Mouse (Mus musculus) limb, embryonic 14.5 days (tissue): Measurements from ENCODE around the gene Tbc1d15. TPM values are rescaled to one million over a fixed set of nuclear protein-coding genes. Genes with fewer than 3 reads are reported as not detected.

Experiments
- ATAC-seq: fragments of 200-750 bp; cut with Nextera tagmentation; 2 replicates; pipeline ENCODE4 v1.8.0; 2017; ENCODE audit warnings: low read depth, moderate number of reproducible peaks, moderate TSS enrichment; ENCODE audit not compliant: low FRiP score
- DNase-seq: peaks from one replicate; pipeline ENCODE4 v3.0.0-alpha.2; 2015; ENCODE audit warnings: low spot score
- H3K27ac ChIP-seq: fragments of 300-500 bp; sonication (generic); replicated peaks from 2 replicates; pipeline ENCODE4 v1.5.1; 2014; ENCODE audit warnings: low read depth, mild to moderate bottlenecking, low read length, moderate library complexity, mixed read lengths
- H3K27me3 ChIP-seq: fragments of 300-500 bp; sonication (generic); 2 replicates; pipeline ENCODE4 v1.6.1; 2014; ENCODE audit warnings: low read length, mixed read lengths; ENCODE audit not compliant: control insufficient read depth, insufficient read depth
- H3K36me3 ChIP-seq: fragments of 300-500 bp; sonication (generic); 2 replicates; pipeline ENCODE4 v1.6.1; 2014; ENCODE audit warnings: mild to moderate bottlenecking, low read length, moderate library complexity, mixed read lengths; ENCODE audit not compliant: control insufficient read depth, insufficient read depth
- H3K4me1 ChIP-seq: fragments of 300-500 bp; sonication (generic); 2 replicates; pipeline ENCODE4 v1.6.1; 2014; ENCODE audit warnings: antibody characterized with exemption, low read length, mixed read lengths; ENCODE audit not compliant: control insufficient read depth, insufficient read depth
- H3K4me2 ChIP-seq: fragments of 300-500 bp; sonication (generic); replicated peaks from 2 replicates; pipeline ENCODE4 v1.6.1; 2014; ENCODE audit warnings: low read depth, mild to moderate bottlenecking, low read length, moderate library complexity; ENCODE audit not compliant: severe bottlenecking
- H3K4me3 ChIP-seq: fragments of 300-500 bp; sonication (generic); replicated peaks from 2 replicates; pipeline ENCODE4 v1.5.1; 2014; ENCODE audit warnings: low read length
- H3K9ac ChIP-seq: fragments of 300-500 bp; sonication (generic); 2 replicates; pipeline ENCODE4 v1.6.1; 2014; ENCODE audit warnings: mild to moderate bottlenecking, low read depth, low read length, moderate library complexity; ENCODE audit not compliant: severe bottlenecking
- H3K9me3 ChIP-seq: fragments of 300-500 bp; sonication (generic); 2 replicates; pipeline ENCODE4 v1.6.1; 2016; ENCODE audit warnings: low read length; ENCODE audit not compliant: control insufficient read depth
- POLR2A ChIP-seq: fragments of 200-500 bp; IDR thresholded peaks from 2 replicates; pipeline ENCODE4 v1.8.0; 2012; ENCODE audit warnings: inconsistent platforms, mild to moderate bottlenecking, moderate library complexity, borderline replicate concordance; ENCODE audit not compliant: insufficient read depth, insufficient read length; ENCODE audit errors: extremely low read depth
- WGBS: fragments of 180-500 bp; shearing (Covaris S2); extraction: QIAGEN DNeasy Blood & Tissue Kit; methylation state at CpG from one replicate; pipeline ENCODE4 v1.1.7; 2014; 5-methylcytosine and 5-hydroxymethylcytosine counted together
- polyA plus RNA-seq, 2 experiments: library from polyadenylated mRNA; depleted of rRNA in 1 of 2; stranded (reverse) in 1 of 2; unstranded in 1 of 2; fragments of >200 nt; fragmentation: Nextera tagmentation in 1 of 2; extraction: Ambion mirVana in 1 of 2; gene quantifications; 2 replicates each; pipeline versions ENCODE4 v1.2.1 to v1.2.3; 2012 to 2014

Tbc1d15 gene
- polyA plus RNA-seq, 2 experiments, result 36.4 to 67.4 TPM

GRCm38 (mm10) chr10:115245488-115245887 is 5.8 kb downstream of the Tbc1d15 start:
- TF ChIP-seq POLR2A, result no peak
- Histone ChIP-seq H3K9me3 (no peaks in the 10 kb centered on the region), H3K4me2 (no peak overlapping the region), H3K27ac (no peak overlapping the region), H3K4me3 (no peak overlapping the region), H3K9ac (no peak overlapping the region), H3K4me1 (peaks cover 18% of the 10 kb centered on the region), H3K36me3 (no peaks in the 10 kb centered on the region; the same call in 1 of the 2 replicates), H3K27me3 (no peaks in the 10 kb centered on the region)
- WGBS, result 88% methylated on average over 2 of the region's 2 CpGs
- ATAC-seq, result no peak
- no peak for DNase-seq

DNA sequence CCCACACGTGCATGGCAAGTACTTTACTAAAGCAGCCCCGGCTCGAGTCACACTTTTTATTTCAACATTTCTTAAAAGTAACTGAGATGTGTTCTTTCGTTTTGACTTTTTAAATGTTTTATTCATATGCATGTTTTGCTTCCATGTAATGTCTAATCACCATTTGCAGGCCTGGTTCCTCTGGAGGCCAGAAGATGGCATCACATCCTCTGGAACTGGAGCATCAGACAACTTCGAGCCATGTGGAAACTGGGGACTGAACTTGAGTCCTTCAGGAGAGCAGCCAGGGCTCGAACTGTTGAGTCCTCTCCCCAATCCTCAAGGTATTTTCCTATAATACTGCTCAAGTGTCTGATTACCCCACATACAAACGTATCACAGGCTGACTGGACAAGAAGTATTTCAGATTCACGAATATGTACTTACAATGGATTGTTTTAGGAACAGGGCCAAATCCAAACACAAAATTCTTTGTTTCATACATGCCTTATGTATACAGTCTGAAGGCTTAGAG is 10.1 kb downstream of the Tbc1d15 start:
- no peaks in the 10 kb centered on the region for H3K27me3 ChIP-seq
- TF ChIP-seq POLR2A, result no peak
- no peak for DNase-seq
- H3K36me3 ChIP-seq, result peaks cover 26% of the 10 kb centered on the region
- H3K4me2 ChIP-seq, result no peak overlapping the region
- ATAC-seq, result no peak
- H3K9me3 ChIP-seq, result no peaks in the 10 kb centered on the region
- H3K4me3 ChIP-seq, result no peak overlapping the region
- H3K9ac ChIP-seq, result no peak overlapping the region
- H3K27ac ChIP-seq, result no peak overlapping the region
- WGBS, result 76% methylated on average over 8 of the region's 8 CpGs
- H3K4me1 ChIP-seq, result peaks cover 8% of the 10 kb centered on the region; the same call in 1 of the 2 replicates

- Histone ChIP-seq H3K4me3 (no peak overlapping the region), H3K9me3 (no peaks in the 10 kb centered on the region), H3K27ac (no peak overlapping the region), H3K4me1 (peaks cover 7% of the 10 kb centered on the region; the same call in 1 of the 2 replicates), H3K4me2 (no peak overlapping the region), H3K27me3 (no peaks in the 10 kb centered on the region), H3K36me3 (peaks cover 39% of the 10 kb centered on the region), H3K9ac (no peak overlapping the region)
- no peak for ATAC-seq
- DNase-seq, result no peak
- WGBS, result 84% methylated on average over 4 of the region's 4 CpGs
- no peak for TF ChIP-seq POLR2A
These were observed 13.3 kb downstream of the Tbc1d15 start for GRCm38 (mm10) chr10:115237931-115238330.

GRCm38 (mm10) chr10:115236733-115237132 is 14.5 kb downstream of the Tbc1d15 start:
- Histone ChIP-seq H3K9me3 (no peaks in the 10 kb centered on the region), H3K36me3 (peaks cover 49% of the 10 kb centered on the region), H3K27ac (no peak overlapping the region), H3K4me1 (no peaks in the 10 kb centered on the region; the same call in 1 of the 2 replicates), H3K9ac (no peak overlapping the region), H3K4me3 (no peak overlapping the region), H3K4me2 (no peak overlapping the region), H3K27me3 (no peaks in the 10 kb centered on the region)
- DNase-seq (no peak), ATAC-seq (no peak)
- no peak for TF ChIP-seq POLR2A
- 73% methylated on average over 4 of the region's 4 CpGs for WGBS

- H3K4me1 ChIP-seq, result no peaks in the 10 kb centered on the region
- WGBS, result 91% methylated on average over 9 of the region's 9 CpGs
- H3K4me2 ChIP-seq, result no peak overlapping the region
- peaks cover 57% of the 10 kb centered on the region for H3K36me3 ChIP-seq
- no peak for TF ChIP-seq POLR2A
- no peak overlapping the region for H3K27ac ChIP-seq
- no peaks in the 10 kb centered on the region for H3K9me3 ChIP-seq
- DNase-seq (no peak), ATAC-seq (no peak)
- no peak overlapping the region for H3K9ac ChIP-seq
- H3K4me3 ChIP-seq, result no peak overlapping the region
- no peaks in the 10 kb centered on the region for H3K27me3 ChIP-seq
These were observed 15.8 kb downstream of the Tbc1d15 start for GRCm38 (mm10) chr10:115235501-115235900.
